Mouse (Mus musculus): ENCODE data around the gene Glud1. TPM values are rescaled to one million over a fixed set of nuclear protein-coding genes. Genes with fewer than 3 reads are reported as not detected.

Gene Glud1
- polyA plus RNA-seq, 1 experiment from 2014 or later = 86.0 TPM

GRCm38 (mm10) chr14:34289259-34290015 is 21.1 kb upstream of the Glud1 start:
- no peak overlapping the region for H3K9ac ChIP-seq (ENCODE audit: low read depth, low read length)
- no peaks in the 10 kb centered on the region for H3K9me3 ChIP-seq (ENCODE audit: control insufficient read depth, low read length)
- DNase-seq (ENCODE audit: low spot score) (no peak), ATAC-seq (ENCODE audit: low FRiP score) (no peak)
- H3K27ac ChIP-seq (ENCODE audit: low read depth, low read length) = no peak overlapping the region
- H3K27me3 ChIP-seq (ENCODE audit: control insufficient read depth, insufficient read depth, low read length) = no peaks in the 10 kb centered on the region
- no peaks in the 10 kb centered on the region for H3K4me1 ChIP-seq (replicated peaks; ENCODE audit: control insufficient read depth, insufficient read depth, low read length)
- no peaks in the 10 kb centered on the region for H3K36me3 ChIP-seq (ENCODE audit: control insufficient read depth, insufficient read depth, low read length)
- H3K4me2 ChIP-seq (replicated peaks; ENCODE audit: low read depth, low read length) = no peak overlapping the region
- 92% methylated on average over 3 of the region's 3 CpGs for WGBS
- H3K4me3 ChIP-seq (ENCODE audit: low read depth, low read length) = no peak overlapping the region

- no peak for ATAC-seq (ENCODE audit: low FRiP score)
- WGBS = 52% methylated on average over 1 of the region's 1 CpGs
- DNase-seq (ENCODE audit: low spot score) = no peak
- Histone ChIP-seq H3K4me2 (replicated peaks; ENCODE audit: low read depth, low read length) (no peak overlapping the region), H3K9me3 (ENCODE audit: control insufficient read depth, low read length) (no peaks in the 10 kb centered on the region), H3K4me1 (replicated peaks; ENCODE audit: control insufficient read depth, insufficient read depth, low read length) (no peaks in the 10 kb centered on the region), H3K36me3 (ENCODE audit: control insufficient read depth, insufficient read depth, low read length) (no peaks in the 10 kb centered on the region), H3K9ac (ENCODE audit: low read depth, low read length) (no peak overlapping the region), H3K27ac (ENCODE audit: low read depth, low read length) (no peak overlapping the region), H3K27me3 (ENCODE audit: control insufficient read depth, insufficient read depth, low read length) (no peaks in the 10 kb centered on the region), H3K4me3 (ENCODE audit: low read depth, low read length) (no peak overlapping the region)
These were observed 20.3 kb upstream of the Glud1 start for GRCm38 (mm10) chr14:34290229-34290628.

GRCm38 (mm10) chr14:34293641-34294040 is 16.9 kb upstream of the Glud1 start:
- H3K9me3 ChIP-seq (ENCODE audit: control insufficient read depth, low read length) = no peaks in the 10 kb centered on the region
- H3K27ac ChIP-seq (ENCODE audit: low read depth, low read length) = no peak overlapping the region
- H3K4me2 ChIP-seq (replicated peaks; ENCODE audit: low read depth, low read length) = no peak overlapping the region
- no peaks in the 10 kb centered on the region for H3K27me3 ChIP-seq (ENCODE audit: control insufficient read depth, insufficient read depth, low read length)
- no peak overlapping the region for H3K4me3 ChIP-seq (ENCODE audit: low read depth, low read length)
- H3K4me1 ChIP-seq (replicated peaks; ENCODE audit: control insufficient read depth, insufficient read depth, low read length) = no peaks in the 10 kb centered on the region
- no peak overlapping the region for H3K9ac ChIP-seq (ENCODE audit: low read depth, low read length)
- H3K36me3 ChIP-seq (ENCODE audit: control insufficient read depth, insufficient read depth, low read length) = no peaks in the 10 kb centered on the region
- DNase-seq (ENCODE audit: low spot score) = no peak
- WGBS = 89% methylated on average over 3 of the region's 3 CpGs
- ATAC-seq (ENCODE audit: low FRiP score) = no peak

GRCm38 (mm10) chr14:34296350-34296749 is 14.2 kb upstream of the Glud1 start:
- ATAC-seq (ENCODE audit: low FRiP score) (no peak), DNase-seq (ENCODE audit: low spot score) (no peak)
- H3K27me3 ChIP-seq (ENCODE audit: control insufficient read depth, insufficient read depth, low read length) = no peaks in the 10 kb centered on the region
- no peaks in the 10 kb centered on the region for H3K4me1 ChIP-seq (replicated peaks; ENCODE audit: control insufficient read depth, insufficient read depth, low read length)
- WGBS = 86% methylated on average over 7 of the region's 7 CpGs
- H3K4me2 ChIP-seq (replicated peaks; ENCODE audit: low read depth, low read length) = no peak overlapping the region
- H3K36me3 ChIP-seq (ENCODE audit: control insufficient read depth, insufficient read depth, low read length) = no peaks in the 10 kb centered on the region
- no peak overlapping the region for H3K4me3 ChIP-seq (ENCODE audit: low read depth, low read length)
- H3K9me3 ChIP-seq (ENCODE audit: control insufficient read depth, low read length) = no peaks in the 10 kb centered on the region
- no peak overlapping the region for H3K27ac ChIP-seq (ENCODE audit: low read depth, low read length)
- H3K9ac ChIP-seq (ENCODE audit: low read depth, low read length) = no peak overlapping the region

GRCm38 (mm10) chr14:34297038-34297437 is 13.5 kb upstream of the Glud1 start:
- 72% methylated on average over 4 of the region's 4 CpGs for WGBS
- Histone ChIP-seq H3K9me3 (ENCODE audit: control insufficient read depth, low read length) (no peaks in the 10 kb centered on the region), H3K4me1 (replicated peaks; ENCODE audit: control insufficient read depth, insufficient read depth, low read length) (no peaks in the 10 kb centered on the region), H3K4me2 (replicated peaks; ENCODE audit: low read depth, low read length) (no peak overlapping the region), H3K4me3 (ENCODE audit: low read depth, low read length) (no peak overlapping the region), H3K27me3 (ENCODE audit: control insufficient read depth, insufficient read depth, low read length) (no peaks in the 10 kb centered on the region), H3K27ac (ENCODE audit: low read depth, low read length) (no peak overlapping the region), H3K9ac (ENCODE audit: low read depth, low read length) (no peak overlapping the region), H3K36me3 (ENCODE audit: control insufficient read depth, insufficient read depth, low read length) (no peaks in the 10 kb centered on the region)
- no peak for DNase-seq (ENCODE audit: low spot score)
- no peak for ATAC-seq (ENCODE audit: low FRiP score)

GRCm38 (mm10) chr14:34297634-34298033 is 12.9 kb upstream of the Glud1 start:
- WGBS = 44% methylated on average over 2 of the region's 2 CpGs
- H3K4me2 ChIP-seq (replicated peaks; ENCODE audit: low read depth, low read length) = no peak overlapping the region
- ATAC-seq (ENCODE audit: low FRiP score) (no peak), DNase-seq (ENCODE audit: low spot score) (no peak)
- H3K4me3 ChIP-seq (ENCODE audit: low read depth, low read length) = no peak overlapping the region
- H3K4me1 ChIP-seq (replicated peaks; ENCODE audit: control insufficient read depth, insufficient read depth, low read length) = no peaks in the 10 kb centered on the region
- no peaks in the 10 kb centered on the region for H3K27me3 ChIP-seq (ENCODE audit: control insufficient read depth, insufficient read depth, low read length)
- no peaks in the 10 kb centered on the region for H3K9me3 ChIP-seq (ENCODE audit: control insufficient read depth, low read length)
- H3K36me3 ChIP-seq (ENCODE audit: control insufficient read depth, insufficient read depth, low read length) = no peaks in the 10 kb centered on the region
- no peak overlapping the region for H3K27ac ChIP-seq (ENCODE audit: low read depth, low read length)
- no peak overlapping the region for H3K9ac ChIP-seq (ENCODE audit: low read depth, low read length)

- no peak for ATAC-seq (ENCODE audit: low FRiP score)
- no peaks in the 10 kb centered on the region for H3K9me3 ChIP-seq (ENCODE audit: control insufficient read depth, low read length)
These were observed 11.4 kb upstream of the Glud1 start for GRCm38 (mm10) chr14:34298871-34299700.

GRCm38 (mm10) chr14:34302681-34303242 is 7.8 kb upstream of the Glud1 start:
- WGBS = 78% methylated on average over 5 of the region's 5 CpGs
- no peak for ATAC-seq (ENCODE audit: low FRiP score)
- H3K36me3 ChIP-seq (ENCODE audit: control insufficient read depth, insufficient read depth, low read length) = no peaks in the 10 kb centered on the region
- no peaks in the 10 kb centered on the region for H3K27me3 ChIP-seq (ENCODE audit: control insufficient read depth, insufficient read depth, low read length)
- no peak for DNase-seq (ENCODE audit: low spot score)
- no peak overlapping the region for H3K4me2 ChIP-seq (replicated peaks; ENCODE audit: low read depth, low read length)
- no peak overlapping the region for H3K9ac ChIP-seq (ENCODE audit: low read depth, low read length)
- no peaks in the 10 kb centered on the region for H3K4me1 ChIP-seq (replicated peaks; ENCODE audit: control insufficient read depth, insufficient read depth, low read length)
- no peak overlapping the region for H3K4me3 ChIP-seq (ENCODE audit: low read depth, low read length)
- no peaks in the 10 kb centered on the region for H3K9me3 ChIP-seq (ENCODE audit: control insufficient read depth, low read length)
- H3K27ac ChIP-seq (ENCODE audit: low read depth, low read length) = no peak overlapping the region

More at GRCm38 (mm10) chr14:34298871-34299700, 11.4 kb upstream of the Glud1 start:
- DNase-seq (ENCODE audit: low spot score) = no peak
- Histone ChIP-seq H3K4me2 (replicated peaks; ENCODE audit: low read depth, low read length) (no peak overlapping the region), H3K36me3 (ENCODE audit: control insufficient read depth, insufficient read depth, low read length) (no peaks in the 10 kb centered on the region), H3K4me1 (replicated peaks; ENCODE audit: control insufficient read depth, insufficient read depth, low read length) (no peaks in the 10 kb centered on the region), H3K9ac (ENCODE audit: low read depth, low read length) (no peak overlapping the region), H3K27ac (ENCODE audit: low read depth, low read length) (no peak overlapping the region), H3K27me3 (ENCODE audit: control insufficient read depth, insufficient read depth, low read length) (no peaks in the 10 kb centered on the region), H3K4me3 (ENCODE audit: low read depth, low read length) (no peak overlapping the region)
- WGBS = 85% methylated on average over 11 of the region's 11 CpGs

All from hindbrain, embryonic 11.5 days (tissue).